Mouse (Mus musculus) heart, adult 2 months (tissue): Measurements from ENCODE around the gene Rbfox2. TPM values are rescaled to one million over a fixed set of nuclear protein-coding genes. Genes with fewer than 3 reads are reported as not detected.

ENCODE experiments used
- DNase-seq, 2 experiments: peaks; one replicate each; pipeline ENCODE4 v3.0.0; 2021
- H3K27ac ChIP-seq: fragments of 200-600 bp; 2 replicates; pipeline ENCODE4 v1.8.1; 2022
- H3K27me3 ChIP-seq: fragments of 200-500 bp; 2 replicates; pipeline ENCODE4 v1.6.1; 2012; ENCODE audit warnings: mild to moderate bottlenecking, low read length, inconsistent platforms, mixed read lengths; ENCODE audit not compliant: control insufficient read depth, insufficient read depth
- H3K36me3 ChIP-seq: fragments of 200-500 bp; 2 replicates; pipeline ENCODE4 v1.6.1; 2012; ENCODE audit warnings: low read length, inconsistent platforms; ENCODE audit not compliant: control insufficient read depth, insufficient read depth
- H3K4me1 ChIP-seq: fragments of 200-500 bp; 2 replicates; pipeline ENCODE4 v1.6.1; 2011; ENCODE audit warnings: low read length; ENCODE audit not compliant: control insufficient read depth, insufficient read depth
- H3K4me3 ChIP-seq: fragments of 200-600 bp; 2 replicates; pipeline ENCODE4 v1.8.1; 2022
- H3K79me2 ChIP-seq: fragments of 200-500 bp; replicated peaks from 2 replicates; pipeline ENCODE4 v1.6.1; 2012; ENCODE audit warnings: mild to moderate bottlenecking, inconsistent platforms, low read length, moderate library complexity, mixed read lengths; ENCODE audit not compliant: control insufficient read depth, insufficient read depth
- H3K9ac ChIP-seq: fragments of 200-500 bp; 2 replicates; pipeline ENCODE4 v1.6.1; 2012; ENCODE audit warnings: low read depth, mild to moderate bottlenecking, control low read depth, inconsistent platforms, low read length, mixed read lengths
- CTCF ChIP-seq: fragments of 200-600 bp; IDR thresholded peaks from 2 replicates; pipeline ENCODE4 v1.8.1; 2022; ENCODE audit warnings: antibody characterized with exemption, mild to moderate bottlenecking, moderate library complexity
- EP300 ChIP-seq: fragments of 200-500 bp; IDR thresholded peaks from 2 replicates; pipeline ENCODE4 v1.6.1; 2011; ENCODE audit warnings: low read depth, low read length, control low read depth; ENCODE audit not compliant: insufficient read depth
- POLR2A ChIP-seq: fragments of 200-500 bp; IDR thresholded peaks from 2 replicates; pipeline ENCODE4 v1.6.1; 2011; ENCODE audit warnings: mild to moderate bottlenecking, low read depth, low read length, control low read depth; ENCODE audit not compliant: insufficient read depth
- WGBS: fragments of 180-500 bp; shearing (Covaris S2); methylation state at CpG from one replicate; pipeline ENCODE4 v1.1.7; 2018; 5-methylcytosine and 5-hydroxymethylcytosine counted together
- intact Hi-C: fragments of 180-260 bp; cut with DNase I; formaldehyde crosslinking; loops from one replicate; pipeline ENCODE4 v1.15.1; 2025
- polyA plus RNA-seq: library from polyadenylated mRNA; depleted of rRNA; stranded (reverse); fragments of >200 nt; gene quantifications from 2 replicates; pipeline ENCODE4 v1.2.3, GENCODE M21; 2012
- total RNA-seq, 2 experiments: library from RNA; stranded (reverse); gene quantifications; 2 replicates each; pipeline ENCODE4 v1.2.3; 2021

Gene Rbfox2
- total and polyA plus RNA-seq, 3 experiments, result 86.0 to 110 (median 106) TPM

DNA sequence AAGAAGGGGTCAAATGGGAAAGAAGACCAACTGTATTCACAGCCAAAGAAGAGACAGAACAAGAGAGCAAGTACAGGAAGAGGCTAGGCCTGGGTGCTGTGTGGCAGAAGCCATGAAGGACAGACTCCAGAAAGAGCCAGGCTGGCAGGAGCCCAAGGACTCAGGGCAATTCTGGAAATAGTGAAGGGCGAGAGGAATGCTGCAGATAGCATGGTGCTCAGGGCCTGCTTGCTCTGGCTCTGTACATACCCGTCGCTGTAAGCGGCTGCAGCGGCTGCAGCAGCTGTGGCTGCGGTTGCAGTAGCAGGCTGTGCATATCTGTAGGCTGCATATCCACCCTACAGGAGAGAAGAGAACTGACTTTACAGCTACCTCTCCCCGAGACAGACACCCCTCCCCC lies 221.0 kb downstream of the Rbfox2 start:
- Histone ChIP-seq H3K27me3 (no peaks in the 10 kb centered on the region), H3K9ac (no peak overlapping the region), H3K27ac (peak overlapping the region; percentile 7), H3K4me3 (no peak overlapping the region), H3K4me1 (peaks cover 4% of the 10 kb centered on the region), H3K79me2 (no peaks in the 10 kb centered on the region), H3K36me3 (peaks cover 7% of the 10 kb centered on the region)
- intact Hi-C loops, result no loop called here
- TF ChIP-seq CTCF, result no peak
- no peak for TF ChIP-seq EP300
- TF ChIP-seq POLR2A, result no peak
- DNase-seq, result peak; percentile 67 to 76
- 58% methylated on average over 7 of the region's 7 CpGs for WGBS

DNA sequence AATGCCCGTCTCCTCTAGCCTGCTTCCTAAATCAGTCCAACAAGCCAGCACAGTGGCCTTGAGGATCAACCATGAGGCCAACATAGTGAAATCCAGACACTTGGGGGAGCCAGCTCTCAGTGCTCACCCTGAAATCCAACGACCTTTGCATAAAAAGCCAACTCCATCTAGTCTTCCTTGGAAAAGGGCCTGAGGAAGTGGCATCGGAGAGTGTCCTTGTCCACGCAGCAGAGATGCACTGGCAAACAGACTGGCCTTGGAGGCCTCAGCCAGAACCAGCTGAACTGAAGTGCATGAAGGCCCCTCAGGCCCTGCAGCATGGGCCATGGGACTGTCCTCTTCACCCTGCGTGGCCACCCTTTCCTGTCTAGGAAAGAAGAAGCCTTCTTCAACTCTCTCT lies 225.3 kb downstream of the Rbfox2 start:
- intact Hi-C loops, result loop anchor here (5.0 kb wide), 1 partner anchor 141 kb away; no protein-coding TSS in a partner anchor
- 57% methylated on average over 5 of the region's 5 CpGs for WGBS
- H3K27me3 ChIP-seq, result no peaks in the 10 kb centered on the region
- DNase-seq, result no peak
- no peak overlapping the region for H3K4me3 ChIP-seq
- H3K79me2 ChIP-seq, result no peaks in the 10 kb centered on the region
- no peak overlapping the region for H3K9ac ChIP-seq
- TF ChIP-seq CTCF, result 0 out of 2 replicates have a peak, but pooled peaks have one; percentile 9
- TF ChIP-seq POLR2A, result no peak
- TF ChIP-seq EP300, result no peak
- H3K36me3 ChIP-seq, result peaks cover 3% of the 10 kb centered on the region
- peak overlapping the region; percentile 52; the same call in 1 of the 2 replicates for H3K27ac ChIP-seq
- peaks cover 7% of the 10 kb centered on the region for H3K4me1 ChIP-seq

GRCm38 (mm10) chr15:77080684-77081254 lies 226.0 kb downstream of the Rbfox2 start:
- TF ChIP-seq CTCF (no peak), EP300 (no peak), POLR2A (no peak)
- Histone ChIP-seq H3K36me3 (peaks cover 3% of the 10 kb centered on the region), H3K4me3 (no peak overlapping the region), H3K27ac (peak overlapping the region; percentile 52), H3K4me1 (peaks cover 7% of the 10 kb centered on the region), H3K9ac (no peak overlapping the region), H3K79me2 (no peaks in the 10 kb centered on the region), H3K27me3 (no peaks in the 10 kb centered on the region)
- 49% methylated on average over 14 of the region's 14 CpGs for WGBS
- intact Hi-C loops, result loop anchor here (5.0 kb wide), 1 partner anchor 142 kb away; no protein-coding TSS in a partner anchor
- DNase-seq, result peak in 1 of 2 experiments; percentile 36

GRCm38 (mm10) chr15:77079890-77080361 lies 226.9 kb downstream of the Rbfox2 start:
- Histone ChIP-seq H3K79me2 (no peaks in the 10 kb centered on the region), H3K4me1 (peaks cover 7% of the 10 kb centered on the region), H3K27me3 (no peaks in the 10 kb centered on the region), H3K36me3 (peaks cover 3% of the 10 kb centered on the region; the same call in 1 of the 2 replicates), H3K9ac (no peak overlapping the region), H3K27ac (peak overlapping the region; percentile 52), H3K4me3 (no peak overlapping the region)
- TF ChIP-seq CTCF (no peak), EP300 (no peak), POLR2A (no peak)
- intact Hi-C loops, result loop anchor here (5.0 to 10.0 kb wide), 2 partner anchors 142 to 275 kb away; no protein-coding TSS in a partner anchor
- WGBS, result 51% methylated on average over 11 of the region's 11 CpGs
- peak; percentile 61 to 76 for DNase-seq

- H3K79me2 ChIP-seq, result no peaks in the 10 kb centered on the region
- intact Hi-C loops, result loop anchor here (10.0 kb wide), 1 partner anchor 275 kb away; no protein-coding TSS in a partner anchor
- WGBS, result 76% methylated on average over 14 of the region's 14 CpGs
- peaks cover 7% of the 10 kb centered on the region for H3K4me1 ChIP-seq
- H3K9ac ChIP-seq, result no peak overlapping the region
- no peaks in the 10 kb centered on the region for H3K27me3 ChIP-seq
- DNase-seq, result no peak
- no peak overlapping the region for H3K4me3 ChIP-seq
- peak overlapping the region; percentile 52 for H3K27ac ChIP-seq
- peaks cover 3% of the 10 kb centered on the region; the same call in 1 of the 2 replicates for H3K36me3 ChIP-seq
- no peak for TF ChIP-seq EP300
- TF ChIP-seq POLR2A, result no peak
- TF ChIP-seq CTCF, result no peak
These were observed 227.5 kb downstream of the Rbfox2 start for GRCm38 (mm10) chr15:77079256-77079822.

DNA sequence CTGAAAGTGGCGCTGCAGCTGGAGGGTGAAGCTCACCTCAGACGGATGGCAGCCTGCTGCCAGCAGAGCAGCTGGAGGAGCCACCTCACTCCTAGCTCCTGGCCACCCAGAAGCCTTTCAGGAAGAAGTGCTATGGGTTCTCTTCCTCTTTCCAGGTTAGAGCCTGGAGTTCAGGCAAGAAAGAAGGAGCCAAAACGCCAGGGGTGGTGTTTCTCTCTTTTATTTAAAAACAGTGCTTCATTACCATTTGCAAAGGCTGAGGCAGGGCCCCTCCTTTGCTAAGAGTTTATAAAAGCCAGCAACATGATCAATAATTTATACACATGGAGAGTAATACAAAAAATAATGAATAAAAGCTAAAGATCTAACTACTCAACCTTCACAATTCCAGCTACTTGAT lies 228.0 kb downstream of the Rbfox2 start:
- Histone ChIP-seq H3K9ac (no peak overlapping the region), H3K36me3 (peaks cover 3% of the 10 kb centered on the region; the same call in 1 of the 2 replicates), H3K4me1 (peaks cover 7% of the 10 kb centered on the region), H3K27ac (no peak overlapping the region), H3K27me3 (no peaks in the 10 kb centered on the region), H3K79me2 (no peaks in the 10 kb centered on the region), H3K4me3 (no peak overlapping the region)
- no peak for DNase-seq
- whole genome bisulfite sequencing, result 85% methylated on average over 3 of the region's 3 CpGs
- intact Hi-C loops, result loop anchor here (10.0 kb wide), 1 partner anchor 276 kb away; no protein-coding TSS in a partner anchor
- TF ChIP-seq EP300, result no peak
- TF ChIP-seq POLR2A, result no peak
- TF ChIP-seq CTCF, result no peak
